Mouse (Mus musculus) erythroblast, embryonic 14.5 days (primary cell): ENCODE data around the gene Uchl4.

Experiments
- GATA1 ChIP-seq: IDR thresholded peaks from 2 replicates; pipeline ENCODE4 v1.6.1; 2012; ENCODE audit warnings: low read length, inconsistent platforms, mixed read lengths
- TAL1 ChIP-seq: IDR thresholded peaks from 3 replicates; pipeline ENCODE4 v1.6.1; 2012; ENCODE audit warnings: low read length, inconsistent platforms, mixed read lengths

GRCm38 (mm10) chr9:64259906-64260305, 24.9 kb downstream of the Uchl4 start:
- TF ChIP-seq GATA1: no peak
- TF ChIP-seq TAL1: no peak
